Mouse (Mus musculus): Measurements from ENCODE around the gene Gas6. TPM values are rescaled to one million over a fixed set of nuclear protein-coding genes. Genes with fewer than 3 reads are reported as not detected.

The Gas6 gene
- polyA plus RNA-seq, 1 experiment: 106 TPM

DNA sequence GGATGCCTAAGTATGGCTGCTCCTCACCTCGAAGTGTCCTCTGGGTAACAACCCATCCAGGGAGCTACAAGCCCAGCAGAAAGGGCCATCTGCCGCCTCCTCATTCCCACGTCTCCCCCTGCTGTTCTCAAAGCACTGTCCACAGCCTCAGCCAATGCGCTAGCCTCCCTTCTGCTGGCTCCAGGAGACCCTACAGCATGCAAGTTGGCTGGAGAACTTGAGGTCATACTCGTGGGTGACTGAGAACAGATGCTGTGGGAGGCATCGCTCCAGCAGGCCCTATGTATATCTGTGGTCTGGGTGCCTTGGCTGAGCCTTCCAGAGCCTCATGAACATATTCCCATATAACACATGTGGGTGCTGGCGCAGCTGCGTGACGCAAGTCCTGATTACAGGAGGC is 25.6 kb downstream of the Gas6 start:
- Histone ChIP-seq H3K4me3 (ENCODE audit: insufficient read depth, low read length) (no peak overlapping the region), H3K4me1 (ENCODE audit: control insufficient read depth, insufficient read depth, low read length) (no peaks in the 10 kb centered on the region), H3K27ac (ENCODE audit: insufficient read depth, low read length) (no peak overlapping the region)
- TF ChIP-seq CTCF (IDR thresholded peaks at IDR 0.05; ENCODE audit: extremely low read depth, insufficient read depth, low read length): no peak
- no peak for TF ChIP-seq POLR2A (IDR thresholded peaks at IDR 0.05; ENCODE audit: extremely low read depth, insufficient read depth, low read length)

DNA sequence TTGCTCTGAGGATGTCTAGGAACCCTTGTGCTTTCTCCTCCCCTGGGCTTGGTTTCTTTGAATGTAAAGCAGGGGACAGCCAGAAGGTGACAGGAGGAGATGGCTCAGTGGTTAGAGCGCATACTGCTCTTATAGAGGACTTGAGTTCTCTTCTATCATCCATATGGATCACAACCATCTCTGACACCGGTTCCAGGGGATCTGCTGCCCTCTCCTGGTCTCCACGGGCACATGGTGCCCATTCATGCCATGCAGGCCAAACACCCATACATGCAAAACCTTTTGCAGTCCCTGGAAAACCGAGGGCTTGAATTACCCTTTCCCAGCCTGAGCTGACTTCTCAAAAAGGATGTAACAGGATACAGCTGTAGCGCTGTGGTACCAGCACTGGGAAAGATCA is 27.3 kb downstream of the Gas6 start:
- H3K4me3 ChIP-seq (ENCODE audit: insufficient read depth, low read length): no peak overlapping the region
- no peaks in the 10 kb centered on the region for H3K4me1 ChIP-seq (ENCODE audit: control insufficient read depth, insufficient read depth, low read length)
- TF ChIP-seq POLR2A (IDR thresholded peaks at IDR 0.05; ENCODE audit: extremely low read depth, insufficient read depth, low read length) (no peak), CTCF (IDR thresholded peaks at IDR 0.05; ENCODE audit: extremely low read depth, insufficient read depth, low read length) (peak; percentile 75)
- H3K27ac ChIP-seq (ENCODE audit: insufficient read depth, low read length): no peak overlapping the region

DNA sequence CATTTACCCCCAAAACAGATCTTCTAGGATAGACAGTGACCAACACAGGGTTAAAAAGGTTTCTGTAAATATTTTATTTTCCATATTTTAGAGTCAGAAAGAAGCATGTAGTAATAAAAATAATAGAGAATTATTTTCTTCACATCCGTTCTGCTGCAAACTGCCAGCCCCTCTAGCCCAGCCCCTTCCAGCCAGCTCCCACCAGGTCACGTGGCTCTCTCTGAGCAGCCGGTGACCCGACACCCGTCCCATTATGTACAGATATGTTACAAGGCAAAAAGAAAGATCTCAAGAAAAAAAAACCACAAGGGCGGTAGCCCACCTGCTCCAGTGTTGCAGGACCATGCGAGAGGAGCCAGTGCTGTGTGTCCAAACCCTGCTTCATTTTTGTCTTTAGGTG is 29.0 kb downstream of the Gas6 start:
- Histone ChIP-seq H3K4me3 (ENCODE audit: insufficient read depth, low read length) (no peak overlapping the region), H3K27ac (ENCODE audit: insufficient read depth, low read length) (no peak overlapping the region), H3K4me1 (ENCODE audit: control insufficient read depth, insufficient read depth, low read length) (no peaks in the 10 kb centered on the region)
- TF ChIP-seq CTCF (IDR thresholded peaks at IDR 0.05; ENCODE audit: extremely low read depth, insufficient read depth, low read length) (no peak), POLR2A (IDR thresholded peaks at IDR 0.05; ENCODE audit: extremely low read depth, insufficient read depth, low read length) (no peak)

DNA sequence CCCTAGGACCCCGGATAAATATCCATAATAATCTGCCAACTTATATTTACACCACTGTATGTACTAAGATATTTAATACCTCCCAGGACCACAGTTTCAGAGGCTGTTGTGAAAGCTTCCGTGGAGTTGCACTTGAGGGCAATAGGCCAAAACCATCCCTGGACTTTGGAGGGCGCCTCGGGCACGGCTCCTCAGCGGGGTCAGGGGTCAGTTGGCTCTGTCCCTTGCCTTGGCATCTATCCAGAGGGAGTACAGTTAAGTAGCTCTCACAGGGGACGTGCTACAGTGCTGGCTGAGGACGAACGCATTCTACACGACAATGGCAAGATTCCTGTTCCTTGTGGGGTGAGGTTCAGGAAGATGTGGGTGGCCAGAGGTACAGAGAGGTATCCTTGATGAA is 31.9 kb downstream of the Gas6 start:
- TF ChIP-seq POLR2A (IDR thresholded peaks at IDR 0.05; ENCODE audit: extremely low read depth, insufficient read depth, low read length) (no peak), CTCF (IDR thresholded peaks at IDR 0.05; ENCODE audit: extremely low read depth, insufficient read depth, low read length) (no peak)
- Histone ChIP-seq H3K4me1 (ENCODE audit: control insufficient read depth, insufficient read depth, low read length) (no peaks in the 10 kb centered on the region), H3K27ac (ENCODE audit: insufficient read depth, low read length) (no peak overlapping the region), H3K4me3 (ENCODE audit: insufficient read depth, low read length) (no peak overlapping the region)

DNA sequence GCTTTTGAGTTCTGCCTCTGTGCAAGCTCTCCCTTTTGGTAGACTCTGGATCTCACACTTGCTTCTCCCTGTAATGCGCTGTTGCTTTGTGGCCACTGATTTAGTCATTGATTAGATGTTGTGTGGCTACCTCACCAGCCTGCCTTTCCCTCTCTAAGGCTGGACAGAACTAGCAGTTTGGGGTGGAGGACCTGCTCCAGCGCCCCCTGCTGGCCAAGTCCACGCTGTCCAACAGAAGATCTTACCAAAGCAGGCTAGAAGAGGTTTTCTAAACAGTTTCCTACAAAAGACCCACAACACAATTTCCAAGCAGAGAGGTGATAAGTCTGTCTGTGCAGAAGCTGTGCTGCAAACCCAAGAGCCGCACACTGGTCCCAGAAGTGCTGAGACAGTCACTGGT is 32.4 kb downstream of the Gas6 start:
- H3K27ac ChIP-seq (ENCODE audit: insufficient read depth, low read length): no peak overlapping the region
- H3K4me1 ChIP-seq (ENCODE audit: control insufficient read depth, insufficient read depth, low read length): no peaks in the 10 kb centered on the region
- TF ChIP-seq POLR2A (IDR thresholded peaks at IDR 0.05; ENCODE audit: extremely low read depth, insufficient read depth, low read length) (no peak), CTCF (IDR thresholded peaks at IDR 0.05; ENCODE audit: extremely low read depth, insufficient read depth, low read length) (peak; percentile 85)
- no peak overlapping the region for H3K4me3 ChIP-seq (ENCODE audit: insufficient read depth, low read length)

DNA sequence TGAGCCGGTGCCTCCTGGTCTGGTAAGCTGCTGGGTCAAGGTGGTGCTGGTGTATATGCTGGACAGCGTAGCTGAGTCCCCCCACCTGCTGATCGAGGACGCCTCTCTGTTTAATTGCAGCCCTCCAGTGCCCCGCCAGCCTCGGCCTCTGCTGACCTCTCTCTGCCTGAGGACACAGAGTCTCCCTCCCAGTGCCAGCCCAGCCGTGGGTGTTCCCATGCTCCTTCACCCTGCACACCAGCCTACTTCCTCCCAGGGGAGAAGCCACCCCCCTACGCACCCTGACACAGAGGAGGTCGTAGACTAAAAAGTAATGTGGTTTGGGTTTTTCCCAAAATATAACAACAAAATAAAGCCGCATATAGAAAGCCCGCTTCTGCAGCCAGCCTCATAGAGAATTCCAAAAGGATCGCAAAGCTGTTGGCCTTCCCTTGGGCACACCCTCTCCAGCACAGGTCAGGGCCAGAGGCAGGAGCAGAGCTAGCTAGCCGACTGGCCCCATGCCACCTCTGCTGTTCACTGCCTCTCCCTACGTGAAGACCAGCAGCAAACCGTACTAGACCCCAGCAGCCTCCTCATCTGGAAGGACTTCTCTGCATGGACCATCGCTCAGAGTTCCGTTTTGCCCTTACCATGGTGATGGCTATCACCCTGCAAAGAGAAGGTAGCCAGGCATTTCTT is 33.1 kb downstream of the Gas6 start:
- no peak for TF ChIP-seq POLR2A (IDR thresholded peaks at IDR 0.05; ENCODE audit: extremely low read depth, insufficient read depth, low read length)
- Histone ChIP-seq H3K4me1 (ENCODE audit: control insufficient read depth, insufficient read depth, low read length) (no peaks in the 10 kb centered on the region), H3K27ac (ENCODE audit: insufficient read depth, low read length) (no peak overlapping the region), H3K4me3 (ENCODE audit: insufficient read depth, low read length) (no peak overlapping the region)

DNA sequence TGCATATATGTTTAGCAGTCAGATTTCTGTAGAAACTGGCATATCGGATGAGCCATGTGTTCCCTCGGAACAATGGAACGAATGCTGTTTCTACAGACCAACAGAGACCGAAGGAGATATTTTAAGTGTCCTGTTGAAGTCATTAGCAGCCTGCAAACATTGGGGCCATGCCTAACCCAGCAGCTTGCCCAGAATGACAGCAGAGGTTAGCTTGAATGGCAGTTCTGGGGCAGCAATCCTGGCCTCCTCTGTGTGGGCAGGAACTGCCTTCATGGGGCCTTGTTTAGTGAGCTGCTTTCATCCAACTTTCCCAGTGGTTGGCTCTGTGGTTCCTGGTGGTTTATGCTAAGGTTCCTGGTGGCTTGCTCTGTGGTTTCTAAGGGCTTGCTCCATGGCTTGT is 34.9 kb downstream of the Gas6 start:
- no peaks in the 10 kb centered on the region for H3K4me1 ChIP-seq (ENCODE audit: control insufficient read depth, insufficient read depth, low read length)
- H3K4me3 ChIP-seq (ENCODE audit: insufficient read depth, low read length): no peak overlapping the region
- TF ChIP-seq POLR2A (IDR thresholded peaks at IDR 0.05; ENCODE audit: extremely low read depth, insufficient read depth, low read length) (no peak), CTCF (IDR thresholded peaks at IDR 0.05; ENCODE audit: extremely low read depth, insufficient read depth, low read length) (no peak)
- no peak overlapping the region for H3K27ac ChIP-seq (ENCODE audit: insufficient read depth, low read length)

DNA sequence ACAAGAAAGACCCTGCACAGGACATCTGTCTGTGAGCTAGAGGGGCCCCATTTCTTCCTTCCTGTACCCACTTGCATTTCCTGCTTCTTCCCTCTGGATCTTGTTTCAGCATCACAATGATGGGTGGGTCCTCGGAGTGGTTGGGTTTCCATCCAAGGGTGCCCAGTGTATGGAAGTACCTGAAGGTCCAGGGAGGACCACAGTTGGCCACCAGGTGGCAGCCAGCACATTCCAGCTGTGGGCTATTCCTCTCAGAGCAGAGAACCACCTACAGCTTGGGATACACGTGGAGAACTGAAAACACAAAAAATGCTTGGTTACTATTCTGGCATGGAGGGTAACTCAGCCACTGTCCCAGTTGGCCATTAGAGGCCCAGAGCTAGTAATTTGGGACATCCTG is 39.0 kb downstream of the Gas6 start:
- TF ChIP-seq POLR2A (IDR thresholded peaks at IDR 0.05; ENCODE audit: extremely low read depth, insufficient read depth, low read length) (no peak), CTCF (IDR thresholded peaks at IDR 0.05; ENCODE audit: extremely low read depth, insufficient read depth, low read length) (peak; percentile 59)
- no peaks in the 10 kb centered on the region for H3K4me1 ChIP-seq (ENCODE audit: control insufficient read depth, insufficient read depth, low read length)
- no peak overlapping the region for H3K27ac ChIP-seq (ENCODE audit: insufficient read depth, low read length)
- no peak overlapping the region for H3K4me3 ChIP-seq (ENCODE audit: insufficient read depth, low read length)

DNA sequence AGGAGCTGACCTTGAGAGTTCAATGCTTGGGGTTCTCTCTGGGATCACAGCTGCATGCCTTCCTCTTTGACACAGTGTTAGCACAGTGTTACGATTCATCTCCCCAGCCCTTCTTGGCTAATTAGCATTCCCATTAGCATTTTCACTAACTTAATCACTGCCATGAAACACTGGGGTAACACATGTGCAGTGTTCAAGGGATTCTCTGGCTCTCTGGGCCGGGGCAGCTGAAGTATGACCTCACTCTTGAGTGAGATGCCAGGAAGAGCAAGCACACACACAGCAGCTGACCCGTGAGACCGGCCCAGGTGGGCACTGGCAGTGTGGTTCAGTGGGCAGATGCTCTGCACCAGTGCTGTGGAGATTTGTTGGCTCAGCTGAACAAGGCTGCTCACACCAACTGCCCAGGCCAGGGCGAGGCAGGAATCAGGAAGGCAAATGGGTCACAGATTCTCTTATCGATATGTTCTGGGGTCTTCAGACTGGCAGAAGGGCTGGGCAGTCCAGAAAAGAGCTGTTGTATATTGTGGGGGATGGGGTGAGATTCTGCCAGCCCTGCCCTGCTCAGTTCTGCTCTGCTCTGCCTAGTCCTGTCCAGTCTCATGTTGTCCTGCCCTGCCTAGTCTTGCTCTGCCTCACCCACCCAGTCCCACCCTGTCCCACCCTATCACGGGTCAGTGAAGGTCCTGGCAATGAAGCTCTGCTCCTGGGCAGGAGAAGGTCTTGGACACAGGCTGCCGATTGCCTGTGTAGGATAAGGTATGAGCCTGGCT is 39.8 kb downstream of the Gas6 start:
- no peak for TF ChIP-seq CTCF (IDR thresholded peaks at IDR 0.05; ENCODE audit: extremely low read depth, insufficient read depth, low read length)
- no peak for TF ChIP-seq POLR2A (IDR thresholded peaks at IDR 0.05; ENCODE audit: extremely low read depth, insufficient read depth, low read length)
- Histone ChIP-seq H3K4me1 (ENCODE audit: control insufficient read depth, insufficient read depth, low read length) (no peaks in the 10 kb centered on the region), H3K27ac (ENCODE audit: insufficient read depth, low read length) (no peak overlapping the region)

DNA sequence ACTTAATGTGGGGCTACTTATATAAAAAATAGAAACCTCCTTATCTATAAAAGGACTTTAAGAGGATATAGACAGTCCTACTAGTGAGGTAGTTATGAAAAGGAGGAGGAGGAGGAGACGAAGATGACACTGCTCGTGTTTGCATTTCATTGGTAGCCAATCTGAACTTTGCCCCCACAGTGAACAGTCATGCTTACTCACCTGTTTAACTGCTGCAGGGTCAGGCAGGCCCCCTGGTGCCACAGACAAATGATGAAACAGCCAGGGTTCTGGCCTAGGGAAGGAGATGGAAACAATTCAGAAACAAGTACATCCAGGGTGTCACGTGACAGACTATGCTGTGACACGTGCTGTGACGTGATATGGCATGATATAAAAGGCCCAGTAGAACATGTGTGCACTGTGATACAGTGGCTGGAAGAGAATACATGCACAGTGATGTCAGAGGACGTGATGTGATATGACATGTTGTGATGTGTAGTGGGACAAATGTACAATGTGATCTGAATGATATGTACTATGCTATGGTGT is 42.5 kb downstream of the Gas6 start:
- no peak overlapping the region for H3K4me3 ChIP-seq (ENCODE audit: insufficient read depth, low read length)
- H3K27ac ChIP-seq (ENCODE audit: insufficient read depth, low read length): no peak overlapping the region
- H3K4me1 ChIP-seq (ENCODE audit: control insufficient read depth, insufficient read depth, low read length): no peaks in the 10 kb centered on the region
- TF ChIP-seq CTCF (IDR thresholded peaks at IDR 0.05; ENCODE audit: extremely low read depth, insufficient read depth, low read length): no peak

More for the DNA sequence above, 39.8 kb downstream of the Gas6 start:
- no peak overlapping the region for H3K4me3 ChIP-seq (ENCODE audit: insufficient read depth, low read length)
